Mouse (Mus musculus): Measurements from ENCODE around the gene Runx1.

Gene Runx1

DNA sequence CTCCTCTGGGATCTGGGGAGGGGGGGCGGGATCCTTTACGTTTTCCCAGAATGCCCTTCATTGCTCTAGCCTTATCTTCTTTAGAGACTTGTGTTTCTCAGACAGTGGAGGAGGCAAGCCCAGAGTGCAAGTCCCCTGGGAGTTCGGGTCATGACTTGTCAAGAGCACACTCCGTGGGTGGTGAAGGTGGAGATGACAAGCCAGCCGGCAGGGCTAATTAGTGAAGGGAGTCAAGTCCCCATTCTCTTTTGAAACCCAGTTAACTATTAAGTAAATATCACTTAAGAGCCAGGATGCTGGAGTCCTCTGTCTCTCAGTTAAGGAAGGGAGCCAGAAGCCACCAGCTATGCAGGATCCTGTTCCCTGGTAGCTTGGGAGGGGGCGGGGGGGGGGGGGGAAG is 194.3 kb downstream of the Runx1 start:
- in situ Hi-C loops (cut with MboI, MseI), result no loop called here

DNA sequence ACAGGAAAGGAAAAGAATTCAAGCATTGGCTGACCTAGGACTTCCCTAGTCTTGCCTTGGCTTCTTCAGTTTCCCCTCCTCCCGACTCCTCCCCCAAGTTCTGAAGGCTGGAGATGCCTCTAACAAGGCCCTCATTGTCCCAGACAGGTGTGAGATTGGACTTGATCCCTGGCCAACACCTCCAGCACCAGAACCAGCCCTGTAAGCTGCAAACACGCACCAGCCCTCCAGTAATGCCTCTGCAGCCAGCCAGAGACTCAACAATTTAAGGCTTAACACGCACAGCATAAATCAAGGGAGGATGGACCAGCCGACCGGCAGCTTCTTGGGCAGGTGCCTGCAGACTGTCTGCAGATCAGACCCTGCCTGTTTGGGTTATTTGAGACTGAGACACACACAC is 195.0 kb downstream of the Runx1 start:
- in situ Hi-C loops (cut with MboI, MseI), result no loop called here

DNA sequence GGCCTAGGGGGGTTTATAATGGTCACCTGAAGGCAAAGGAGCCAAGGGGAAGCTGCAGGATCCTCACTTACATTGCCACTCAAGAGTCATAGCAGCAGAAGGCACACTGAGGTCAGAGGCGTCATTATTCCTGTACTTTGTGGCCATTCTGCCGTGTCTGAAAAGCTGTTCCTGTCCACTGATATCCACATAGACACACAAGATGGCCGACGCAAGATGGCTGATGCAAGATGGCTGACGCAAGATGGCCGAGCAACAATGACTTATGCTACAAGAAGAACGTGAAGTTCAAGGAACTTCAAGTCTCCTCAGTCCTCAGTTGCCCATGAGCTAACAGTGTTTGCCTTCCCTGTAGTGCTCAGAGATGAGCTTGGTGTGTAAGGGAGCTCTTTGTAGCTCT is 196.1 kb downstream of the Runx1 start:
- in situ Hi-C loops (cut with MboI, MseI), result no loop called here

DNA sequence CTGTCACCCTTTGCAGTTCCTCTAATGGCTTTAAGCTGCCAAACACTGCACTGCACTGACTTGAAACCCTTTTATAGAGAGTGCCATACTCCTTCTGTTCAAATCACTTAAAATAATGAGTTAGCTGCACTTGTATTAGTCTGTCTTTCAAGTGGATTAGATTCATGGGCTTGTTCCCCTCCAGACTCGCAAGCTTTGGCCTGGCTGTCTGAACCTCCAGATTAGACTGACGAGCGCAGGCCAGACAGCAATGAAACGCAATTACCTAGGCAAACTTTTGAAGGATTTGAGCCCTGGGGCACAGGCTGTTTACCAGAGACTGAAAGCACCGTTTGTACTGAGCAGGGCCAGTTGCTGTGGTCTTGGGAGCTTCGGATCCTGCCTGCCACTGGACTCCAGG is 198.7 kb downstream of the Runx1 start:
- in situ Hi-C loops (cut with MboI, MseI), result no loop called here

DNA sequence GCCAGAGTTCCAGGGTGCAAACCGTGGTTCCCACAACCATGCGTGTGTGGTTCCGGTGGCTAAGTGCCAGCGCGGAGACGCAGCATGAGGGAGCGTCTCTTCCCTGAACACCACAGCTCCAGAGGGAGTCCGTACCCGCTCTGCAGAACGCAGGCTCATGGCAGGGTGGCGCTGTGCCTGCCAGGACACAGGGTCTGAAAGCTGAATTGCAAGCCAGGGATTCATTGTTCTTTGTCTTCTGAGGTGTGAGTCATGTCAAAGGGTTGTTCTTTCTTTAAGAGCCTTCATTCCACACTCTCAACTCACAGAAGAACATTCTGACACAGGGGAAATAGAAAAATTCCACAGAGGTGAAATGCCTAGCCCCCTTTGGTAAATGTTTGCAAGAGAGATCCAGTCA is 202.0 kb downstream of the Runx1 start:
- in situ Hi-C loops (cut with MboI, MseI), result no loop called here

DNA sequence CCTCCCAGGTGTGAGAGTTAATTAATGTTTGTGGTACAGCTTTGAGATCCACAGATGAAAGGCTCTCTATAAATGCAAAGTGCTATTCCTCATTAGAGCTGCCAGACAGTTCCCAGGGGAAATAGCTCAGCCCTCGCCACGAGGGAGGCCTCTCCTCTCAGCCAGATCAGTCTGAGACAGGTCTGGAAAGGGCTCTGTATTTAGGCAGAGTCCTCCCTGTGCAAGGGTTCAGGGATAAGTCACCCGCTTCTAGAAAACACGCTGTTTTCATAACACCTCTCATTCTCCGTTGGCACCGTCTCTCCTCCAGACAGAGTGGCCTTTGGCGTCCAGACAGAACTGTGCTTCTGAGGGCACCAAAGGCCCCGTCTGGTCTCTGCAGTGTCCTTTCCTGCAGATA is 204.1 kb downstream of the Runx1 start:
- in situ Hi-C loops (cut with MboI, MseI), result no loop called here

DNA sequence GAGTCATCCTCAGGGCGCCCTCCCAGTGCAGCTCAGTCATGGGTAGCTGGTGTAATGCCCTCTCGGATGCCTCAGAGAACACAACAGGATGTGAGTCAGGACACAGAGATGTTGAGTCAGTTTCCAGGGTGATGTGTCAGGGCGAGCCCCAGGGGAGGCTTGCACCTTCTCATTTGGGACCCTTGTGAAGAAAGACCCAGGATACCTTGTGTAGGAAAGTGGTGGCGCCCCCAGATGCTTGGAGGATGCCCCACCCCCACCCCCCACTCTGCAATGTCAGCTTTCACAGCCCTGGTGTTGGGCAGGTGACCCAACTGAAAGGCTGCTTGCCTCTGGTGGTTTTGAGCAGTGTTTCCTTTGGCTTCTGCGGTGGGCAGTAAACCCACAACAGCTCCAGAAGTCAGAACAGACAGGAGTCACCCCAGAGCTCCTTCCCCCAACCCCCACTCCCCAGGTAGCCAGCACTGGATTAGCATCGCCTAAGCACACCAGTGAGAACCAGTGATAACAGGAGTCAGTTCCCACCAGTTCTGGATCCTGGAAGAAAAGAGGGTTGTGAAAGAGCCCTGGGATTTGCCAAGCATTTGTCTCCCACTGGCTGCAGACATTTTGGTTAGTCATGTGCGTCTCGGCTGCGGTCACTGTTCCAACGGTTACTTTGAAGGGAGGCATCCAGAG is 205.0 kb downstream of the Runx1 start:
- in situ Hi-C loops (cut with MboI, MseI), result no loop called here

DNA sequence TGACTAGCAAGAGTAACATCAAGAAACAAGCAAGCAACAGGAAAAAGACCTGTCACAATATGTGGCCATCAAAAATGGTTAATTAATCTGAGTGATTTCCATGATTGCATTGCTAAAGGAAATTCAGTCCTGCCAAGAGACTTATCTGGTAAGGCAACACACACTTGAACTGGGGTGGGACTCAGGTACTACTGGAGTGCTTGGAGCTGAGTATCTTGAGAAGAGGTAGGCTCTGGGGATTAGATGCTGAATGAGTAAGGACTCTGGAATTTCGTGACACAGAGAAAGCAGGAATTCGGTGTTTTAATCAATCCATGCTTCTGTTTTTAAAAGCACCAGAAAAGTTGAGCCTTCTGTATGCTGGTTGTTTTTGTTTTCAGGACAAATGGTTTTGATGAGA is 209.1 kb downstream of the Runx1 start:
- in situ Hi-C loops (cut with MboI, MseI), result no loop called here

DNA sequence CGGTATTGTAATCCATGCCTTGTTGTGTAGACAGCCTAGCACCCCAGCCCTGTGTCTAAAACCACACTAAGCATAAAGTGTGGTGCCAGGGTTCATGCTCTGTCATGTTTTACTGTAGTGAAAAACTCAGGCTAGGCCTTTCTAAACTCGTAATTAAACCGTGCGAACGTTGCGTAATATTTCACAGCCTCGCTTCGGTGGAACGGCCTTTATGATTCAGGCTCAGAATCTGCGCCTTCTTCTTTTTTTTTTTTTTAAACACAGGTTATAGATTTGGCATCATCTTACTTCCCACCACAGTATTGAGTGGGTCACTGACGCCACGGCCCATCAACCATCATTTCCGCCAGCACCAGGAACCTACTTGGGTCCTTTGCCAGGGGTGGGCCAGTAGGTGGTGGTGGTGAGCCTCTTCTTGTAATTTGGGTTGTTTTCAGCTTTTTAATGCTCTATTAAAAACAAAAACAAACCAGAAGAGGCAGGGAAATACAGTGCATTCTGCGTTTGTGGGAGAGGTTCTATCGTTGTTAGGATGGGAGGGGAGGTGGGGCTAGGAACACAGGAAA is 210.6 kb downstream of the Runx1 start:
- in situ Hi-C loops (cut with MboI, MseI), result no loop called here

DNA sequence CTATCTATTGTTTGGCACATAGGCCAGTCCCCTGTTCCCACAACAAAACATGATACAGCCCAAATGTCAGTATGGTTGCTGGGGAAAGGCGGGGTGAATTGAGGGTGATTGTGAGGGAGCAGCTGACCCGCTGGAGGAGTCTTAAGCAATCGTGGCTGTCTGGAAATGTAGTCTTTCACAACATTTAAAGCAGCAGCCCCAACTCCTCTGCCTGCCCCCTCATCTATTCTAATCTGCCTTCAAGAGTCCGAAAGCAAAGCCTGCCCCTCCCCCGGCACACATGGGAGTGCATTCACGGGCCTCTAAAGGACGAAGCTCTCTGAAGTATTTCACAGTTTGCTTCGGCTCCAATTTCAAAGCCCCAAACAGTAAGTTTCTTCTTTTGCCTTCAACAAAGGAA is 213.4 kb downstream of the Runx1 start:
- in situ Hi-C loops (cut with MboI, MseI), result no loop called here

DNA sequence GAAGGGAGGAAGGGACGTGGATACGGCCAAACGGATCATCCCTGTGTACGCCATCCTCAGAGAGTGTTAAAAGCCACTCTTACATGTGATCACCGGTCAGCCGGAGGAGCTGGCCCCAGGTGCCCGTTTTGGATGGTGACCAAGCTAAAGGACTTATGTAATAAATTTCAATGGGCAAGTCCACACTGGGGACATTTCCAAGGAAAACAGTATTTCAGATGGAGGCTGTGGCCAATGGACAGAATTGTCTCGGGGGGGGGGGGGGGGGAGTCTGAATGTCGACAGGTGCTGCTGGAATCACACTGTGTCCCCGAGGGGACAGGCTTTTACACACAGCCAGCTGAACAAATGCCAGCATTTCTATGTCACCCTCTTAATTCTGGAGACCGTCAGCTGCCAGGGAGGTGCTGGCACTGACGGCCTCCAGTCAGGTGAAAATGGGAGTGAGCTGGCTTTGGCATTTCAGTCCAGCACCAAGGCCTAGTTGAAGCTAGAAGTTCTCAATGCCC is 214.3 kb downstream of the Runx1 start:
- in situ Hi-C loops (cut with MboI, MseI), result no loop called here

DNA sequence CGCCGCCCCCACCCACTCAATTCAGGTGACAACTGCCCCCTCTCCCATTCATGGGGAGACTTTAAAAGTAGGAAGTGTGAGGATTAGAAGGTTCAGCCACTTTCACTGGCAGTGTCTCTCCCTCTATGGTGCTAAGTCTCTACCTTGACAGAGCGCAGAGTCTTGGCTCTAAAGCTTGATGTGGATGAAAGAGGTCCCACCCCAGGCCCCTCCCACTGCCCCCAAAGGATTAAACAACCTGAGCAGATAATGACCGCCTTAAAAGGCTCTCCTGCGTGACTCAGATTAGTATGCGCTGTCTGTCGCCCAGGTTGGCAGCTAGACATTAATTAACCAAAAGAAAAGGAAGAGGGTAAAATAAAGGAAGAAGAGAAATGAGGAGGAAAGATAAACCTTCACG is 215.5 kb downstream of the Runx1 start:
- in situ Hi-C loops (cut with MboI, MseI), result no loop called here

DNA sequence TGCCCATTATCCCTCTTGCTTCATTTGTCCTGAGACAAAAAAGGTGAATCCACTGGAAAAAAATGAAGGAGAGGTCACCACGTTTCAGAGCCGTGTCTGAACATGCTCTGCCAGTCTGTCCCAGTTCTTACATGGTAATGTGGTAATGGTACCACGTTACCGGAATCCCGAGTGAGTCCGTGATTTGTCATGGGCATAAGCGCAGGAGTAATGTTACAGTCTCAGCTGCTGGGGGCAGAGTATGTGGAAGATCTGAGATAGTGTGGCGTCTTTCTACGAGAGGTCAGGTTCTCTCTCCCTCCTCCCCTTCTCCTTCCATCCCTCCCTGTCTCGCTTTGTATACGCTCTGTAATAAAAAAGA is 216.3 kb downstream of the Runx1 start:
- in situ Hi-C loops (cut with MboI, MseI), result no loop called here

DNA sequence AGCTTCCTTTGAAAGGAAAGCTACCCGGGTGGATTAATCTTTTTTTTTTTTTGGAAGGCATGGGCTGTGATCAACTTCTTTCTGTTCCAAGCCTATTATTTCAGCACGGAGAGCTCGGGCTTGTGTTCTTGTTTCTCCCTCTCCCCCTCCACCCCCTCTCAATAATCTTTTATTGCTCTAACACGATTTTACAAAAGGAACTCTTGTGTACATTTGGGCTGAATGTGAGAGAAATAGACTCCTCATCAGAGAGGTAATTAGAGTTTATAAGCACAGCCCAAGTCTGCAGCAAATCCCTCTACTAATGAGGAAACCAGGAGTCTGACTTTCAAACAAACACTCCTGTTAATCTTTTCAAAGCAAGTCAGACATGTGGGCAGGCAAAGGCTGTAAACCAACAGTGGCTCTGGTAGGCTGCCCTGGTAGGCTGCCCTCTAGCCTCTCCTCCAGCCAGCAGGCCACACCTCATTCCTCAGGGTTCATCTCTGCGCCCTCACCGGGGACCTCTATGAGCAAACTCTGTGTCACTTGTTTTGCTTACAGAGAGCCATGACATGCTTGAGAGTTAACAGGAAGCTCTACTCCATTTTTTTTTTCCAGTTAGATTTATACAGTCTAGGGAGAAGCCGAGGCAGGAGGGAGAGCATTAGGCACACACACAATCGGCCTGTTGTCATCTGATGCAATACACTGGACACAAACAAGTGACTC is 216.8 kb downstream of the Runx1 start:
- in situ Hi-C loops (cut with MboI, MseI), result no loop called here

DNA sequence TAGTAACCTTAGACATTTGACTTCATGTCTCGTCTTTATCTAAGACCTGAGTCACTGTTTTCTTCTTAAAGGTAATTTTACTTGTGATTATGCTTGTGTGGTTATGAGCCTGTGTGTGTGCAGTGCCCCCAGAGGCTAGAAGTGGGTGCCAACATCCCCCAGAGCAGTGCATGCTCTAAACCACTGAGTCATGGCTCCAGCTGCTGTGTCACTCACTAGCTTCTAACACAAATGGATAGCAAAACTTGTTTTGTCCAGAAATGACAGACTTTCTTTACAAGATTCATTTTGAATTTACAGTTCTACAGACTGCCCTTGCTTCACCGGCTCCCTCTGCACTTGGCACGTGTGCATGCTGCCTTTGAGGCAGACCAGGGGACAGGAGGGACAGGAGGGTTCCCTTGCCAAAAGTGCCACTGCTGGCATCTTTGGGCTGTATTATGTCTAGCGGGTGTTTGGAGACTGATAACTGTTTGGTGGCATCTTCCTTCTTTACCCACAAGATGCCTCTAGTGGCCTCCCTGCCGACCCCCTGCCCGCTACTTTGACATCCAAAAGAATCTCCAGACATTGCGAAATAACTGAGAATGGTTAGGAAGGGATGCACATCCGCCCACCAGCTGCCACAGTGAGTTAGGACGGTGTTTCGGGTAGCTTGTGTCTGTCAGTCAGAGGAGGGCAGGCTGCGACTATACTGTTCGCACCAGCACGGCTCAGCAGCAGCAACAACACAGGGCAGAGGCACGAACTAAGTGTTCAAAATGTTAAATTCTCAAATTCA is 217.6 kb downstream of the Runx1 start:
- in situ Hi-C loops (cut with MboI, MseI), result no loop called here

DNA sequence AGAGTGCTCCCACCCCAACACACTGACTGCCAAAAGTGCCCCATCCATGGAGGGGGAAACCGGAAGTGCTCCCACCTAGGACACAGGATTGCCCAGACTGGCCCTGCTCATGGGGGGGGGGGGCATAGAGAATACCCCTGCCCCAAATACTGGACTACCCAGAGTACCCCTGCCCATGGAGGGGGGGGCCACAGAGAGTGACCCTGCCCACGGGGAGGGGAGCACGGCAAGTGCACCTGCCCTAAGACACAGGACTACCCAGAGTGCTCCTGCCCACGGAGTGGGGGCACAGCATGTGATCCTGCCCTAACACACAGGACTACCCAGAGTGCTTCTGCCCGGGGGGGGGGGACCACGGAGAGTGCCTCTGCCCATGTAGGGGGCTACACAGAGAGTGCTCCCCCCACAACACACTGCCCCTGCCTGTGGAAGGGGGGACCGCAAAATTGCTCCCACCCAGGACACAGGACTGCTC is 219.4 kb downstream of the Runx1 start:
- in situ Hi-C loops (cut with MboI, MseI), result no loop called here

DNA sequence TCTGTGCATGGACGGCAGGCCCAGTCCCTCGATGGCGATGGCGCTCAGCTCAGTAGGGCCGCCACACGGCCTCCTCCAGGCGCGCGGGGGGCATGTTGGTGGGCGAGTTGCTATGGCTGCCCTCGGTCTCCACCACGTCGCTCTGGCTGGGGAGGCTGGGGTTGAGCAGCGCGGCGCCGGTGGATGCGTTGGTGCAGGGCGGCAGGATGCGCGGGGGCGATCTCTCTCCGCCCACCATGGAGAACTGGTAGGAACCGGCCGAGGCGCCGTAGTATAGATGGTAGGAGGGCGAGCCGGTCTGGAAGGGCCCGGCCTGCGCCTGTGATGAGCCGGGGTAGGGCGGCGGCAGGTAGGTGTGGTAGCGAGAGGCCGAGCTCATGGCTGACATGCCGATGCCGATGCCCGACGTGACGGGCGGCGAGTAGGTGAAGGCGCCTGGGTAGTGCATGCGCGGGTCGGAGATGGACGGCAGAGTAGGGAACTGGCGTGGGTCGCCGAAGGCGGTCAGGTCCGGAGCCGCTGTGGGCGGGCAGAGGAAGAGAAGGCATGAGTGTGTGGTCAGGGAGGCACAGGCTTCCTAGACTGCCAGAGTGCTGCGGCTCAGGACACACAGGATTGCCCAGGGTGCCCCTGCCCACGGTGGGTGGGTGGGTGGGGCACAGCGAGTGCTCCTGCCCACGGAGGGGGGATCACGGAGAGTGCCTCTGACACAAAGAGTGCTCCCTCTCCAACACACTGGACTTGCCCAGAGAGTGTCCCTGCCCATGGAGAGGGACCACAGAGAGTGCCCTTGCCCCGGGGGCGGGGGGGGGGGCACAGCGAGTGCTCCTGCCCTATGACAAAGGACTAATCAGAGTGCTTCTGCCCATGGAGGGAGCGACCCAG is 220.1 kb downstream of the Runx1 start:
- in situ Hi-C loops (cut with MboI, MseI), result no loop called here

DNA sequence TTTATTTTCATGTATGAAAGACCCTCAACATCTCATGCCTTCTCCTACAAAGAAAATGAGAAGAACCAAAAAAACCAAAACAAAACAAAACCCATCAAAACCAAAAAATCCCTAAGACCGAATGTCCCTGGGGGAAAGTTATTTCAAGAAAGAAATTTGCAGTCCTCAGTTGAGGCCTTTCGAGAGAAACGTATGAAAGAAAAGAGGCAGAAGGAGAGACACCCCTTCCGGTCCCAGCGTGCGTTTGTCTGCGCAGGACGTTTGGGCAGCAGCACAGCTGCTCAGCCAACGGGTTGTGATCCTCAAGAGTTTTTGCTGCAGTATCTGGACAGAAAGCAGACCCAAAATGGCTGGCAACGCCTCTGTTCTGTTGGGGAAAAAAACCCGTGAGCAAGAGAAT is 223.4 kb downstream of the Runx1 start:
- in situ Hi-C loops (cut with MboI, MseI), result no loop called here

DNA sequence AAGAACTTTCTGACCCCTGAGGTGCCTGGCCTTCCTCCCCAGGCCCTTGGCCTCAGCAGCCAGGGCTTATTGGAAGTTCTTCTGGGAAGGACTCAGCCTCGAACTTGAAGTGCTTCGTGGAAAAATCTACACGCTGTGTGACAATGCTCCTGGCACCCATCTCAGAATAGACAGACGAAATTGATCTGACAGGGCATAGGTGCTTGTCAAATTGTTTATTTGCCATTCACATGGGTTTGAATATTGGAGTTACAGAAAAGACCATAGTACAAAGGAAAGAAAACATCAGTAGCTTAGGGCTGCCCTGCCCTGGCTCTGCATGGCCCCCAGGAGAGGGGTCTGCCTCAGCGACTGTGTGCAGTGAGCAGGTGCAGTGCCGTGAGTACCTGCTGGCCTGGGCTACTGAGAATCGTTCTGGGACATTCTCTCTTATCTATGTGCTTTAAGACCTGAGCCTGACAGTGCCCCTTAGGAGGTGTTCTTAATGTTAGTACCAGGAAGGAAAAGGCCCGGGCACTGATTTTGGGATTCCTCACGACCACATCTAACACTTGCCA is 224.6 kb downstream of the Runx1 start:
- in situ Hi-C loops (cut with MboI, MseI), result no loop called here

DNA sequence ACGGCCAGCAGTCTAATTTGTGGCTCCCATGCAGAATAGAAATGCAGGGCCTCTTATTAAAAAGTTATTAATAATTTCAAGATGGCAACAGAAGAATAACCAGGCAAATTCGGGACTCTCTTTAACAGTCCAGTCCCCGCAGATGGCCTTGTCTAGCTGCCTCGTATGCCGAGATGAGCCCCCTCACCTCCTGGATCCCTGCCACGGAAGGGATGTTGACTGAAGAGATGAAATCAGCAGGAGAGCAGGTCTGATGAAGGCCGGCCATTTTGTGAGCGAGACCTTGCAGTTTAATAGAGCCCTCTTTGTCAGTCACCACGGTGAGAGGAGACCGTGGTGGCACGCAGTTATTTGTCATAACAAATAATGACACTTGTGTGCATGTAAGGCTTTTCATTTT is 226.5 kb downstream of the Runx1 start:
- in situ Hi-C loops (cut with MboI, MseI), result no loop called here

DNA sequence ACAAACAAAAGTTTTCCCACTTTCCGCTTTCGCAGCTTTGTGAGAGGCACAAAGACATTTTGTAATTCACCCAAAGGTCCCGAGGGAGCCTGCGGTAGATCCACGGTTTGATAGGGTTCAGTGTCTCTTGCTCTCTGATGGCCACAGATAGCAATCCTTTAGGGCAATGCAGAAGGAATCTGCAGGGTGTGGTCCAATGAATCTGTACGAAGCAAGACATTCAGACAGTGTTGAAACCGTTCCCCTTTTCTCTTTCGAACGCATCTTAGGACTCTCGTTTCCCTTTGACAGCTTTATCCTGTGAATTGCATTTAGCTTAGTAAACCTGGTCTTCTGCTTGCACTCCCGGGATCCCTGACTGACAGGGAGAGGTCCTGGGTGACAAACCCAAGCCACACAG is 228.3 kb downstream of the Runx1 start:
- in situ Hi-C loops (cut with MboI, MseI), result no loop called here
